Comparison of ENCODE assay signal across 8 mouse cellular contexts in genomic region chr2:136050793-136051615, GRCm38 (mm10). TPM values are rescaled to one million over a fixed set of nuclear protein-coding genes. Genes with fewer than 3 reads are reported as not detected.
DNase-seq lines count a peak whose midpoint lies in the region; ATAC-seq lines count a peak whose summit lies in the region.

No protein-coding gene starts in this region.

- H3K9me3 ChIP-seq in hindbrain, embryonic 12.5 days (replicated peaks): no peaks in the 10 kb centered on the region
- H3K9me3 ChIP-seq in midbrain, embryonic 15.5 days: no peaks in the 10 kb centered on the region

- 14% methylated on average over 27 of the region's 27 CpGs for WGBS in hindbrain, embryonic 12.5 days
- WGBS in midbrain, embryonic 15.5 days: 17% methylated on average over 27 of the region's 27 CpGs

- peak overlapping the region; percentile 44 for H3K9ac ChIP-seq in hindbrain, embryonic 12.5 days
- H3K9ac ChIP-seq in midbrain, embryonic 15.5 days: peak overlapping the region; percentile 5; the same call in 1 of the 2 replicates

- DNase-seq in left cerebral cortex, postnatal 4 days: peak; percentile 53
- no peak for DNase-seq in left cerebral cortex, adult 11 months (ENCODE audit: low spot score)
- peak; percentile 39 to 44 for DNase-seq in cerebellum, postnatal 36 days
- DNase-seq in spleen, postnatal 14 days (ENCODE audit: low spot score in 2 of 2): no peak
- DNase-seq in c-Kit-positive CD71-positive TER-119-positive erythroid progenitor cells, embryonic 14.5 days (ENCODE audit: low spot score): no peak
- no peak for DNase-seq in thymus, postnatal 25 days

- peak overlapping the region; percentile 91 for H3K27ac ChIP-seq in hindbrain, embryonic 12.5 days
- H3K27ac ChIP-seq in midbrain, embryonic 15.5 days: no peak overlapping the region

- peak overlapping the region; percentile 55 for H3K4me2 ChIP-seq in hindbrain, embryonic 12.5 days (replicated peaks)
- peak overlapping the region; percentile 60 for H3K4me2 ChIP-seq in midbrain, embryonic 15.5 days

- no peaks in the 10 kb centered on the region for H3K27me3 ChIP-seq in hindbrain, embryonic 12.5 days
- H3K27me3 ChIP-seq in midbrain, embryonic 15.5 days (replicated peaks): no peaks in the 10 kb centered on the region

- intact Hi-C loops in left cerebral cortex, postnatal 4 days (cut with DNase I): no loop called here

- H3K4me1 ChIP-seq in hindbrain, embryonic 12.5 days: peaks cover 18% of the 10 kb centered on the region
- H3K4me1 ChIP-seq in midbrain, embryonic 15.5 days: peaks cover 14% of the 10 kb centered on the region

- H3K36me3 ChIP-seq in hindbrain, embryonic 12.5 days: no peaks in the 10 kb centered on the region
- H3K36me3 ChIP-seq in midbrain, embryonic 15.5 days (replicated peaks): no peaks in the 10 kb centered on the region

- peak overlapping the region; percentile 25 for H3K4me3 ChIP-seq in hindbrain, embryonic 12.5 days
- peak overlapping the region; percentile 32 for H3K4me3 ChIP-seq in midbrain, embryonic 15.5 days

- ATAC-seq in hindbrain, embryonic 12.5 days (ENCODE audit: low FRiP score): peak; percentile 82
- peak; percentile 58; the same call in 1 of the 2 replicates for ATAC-seq in midbrain, embryonic 15.5 days (replicated peaks)

RNA-seq across cellular contexts. Expression of gene Lamp5, which starts 1.0 kb away (rescaled TPM):
- 1 to 10 TPM; 6.9 to 7.7 TPM for total RNA-seq in left cerebral cortex, postnatal 4 days (2021)
- 111 and 135 TPM in 2 replicates for polyA plus RNA-seq in hindbrain, embryonic 12.5 days (2016; fragmentation: Nextera tagmentation; extraction: Ambion mirVana)
- polyA plus RNA-seq in midbrain, embryonic 15.5 days (2015; fragmentation: Nextera tagmentation; extraction: Ambion mirVana): 7.1 TPM in 2 replicates

Comparison
In these comparisons a context has a peak if more than half of its experiments do, and no peak if none do; other contexts are left out.
1. DNase-seq: peak in left cerebral cortex, postnatal 4 days (single experiment) and cerebellum, postnatal 36 days (2 of 2); none in left cerebral cortex, adult 11 months (single experiment), spleen, postnatal 14 days (0 of 2), c-Kit-positive CD71-positive TER-119-positive erythroid progenitor cells, embryonic 14.5 days (single experiment) and thymus, postnatal 25 days (single experiment).
2. RNA of gene Lamp5, which starts 1.0 kb away (polyA plus RNA-seq): 111 to 135 TPM in hindbrain, embryonic 12.5 days; 7.1 TPM in midbrain, embryonic 15.5 days; every median in the first group is over 10 times any median in the second.